Mouse (Mus musculus): ENCODE data around the gene Kiz. TPM values are rescaled to one million over a fixed set of nuclear protein-coding genes. Genes with fewer than 3 reads are reported as not detected.

The Kiz gene
- polyA plus RNA-seq, 1 experiment from 2014 or later, result 28.7 TPM

DNA sequence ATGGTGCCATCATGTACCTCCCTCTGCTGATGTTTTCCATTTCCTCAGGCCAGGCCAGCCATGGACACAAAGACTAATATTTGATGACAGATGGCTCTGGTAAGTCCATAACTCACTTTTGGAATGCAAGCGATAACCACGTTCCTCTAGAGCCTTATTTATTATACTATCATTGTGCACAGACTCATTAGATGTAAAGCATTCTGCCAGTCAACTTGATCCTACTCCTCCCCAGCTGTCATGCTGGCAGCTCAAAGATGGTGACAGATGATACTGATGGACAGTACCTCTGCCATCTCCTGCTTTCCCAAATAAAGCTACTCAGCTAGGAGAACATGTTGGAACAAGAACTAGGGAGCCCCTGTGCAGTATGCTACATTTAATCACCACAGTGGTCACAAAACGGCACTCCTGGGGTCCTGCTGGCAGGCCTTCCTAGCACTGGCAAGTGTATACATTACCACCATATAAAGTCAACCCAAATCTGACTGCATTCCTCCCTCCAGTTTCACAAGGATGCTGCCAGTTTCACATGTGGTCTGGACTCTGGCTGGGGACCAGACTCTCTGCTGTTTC is 119.9 kb downstream of the Kiz start:
- H3K27me3 ChIP-seq (replicated peaks; ENCODE audit: control insufficient read depth, insufficient read depth, low read length), result no peaks in the 10 kb centered on the region
- H3K4me2 ChIP-seq (ENCODE audit: low read length), result no peak overlapping the region
- no peak overlapping the region for H3K4me3 ChIP-seq (ENCODE audit: low read depth, low read length)
- H3K9me3 ChIP-seq (replicated peaks; ENCODE audit: control insufficient read depth, low read length), result no peaks in the 10 kb centered on the region
- ATAC-seq (no peak), DNase-seq (ENCODE audit: low spot score) (no peak)
- H3K27ac ChIP-seq (ENCODE audit: low read depth, low read length), result no peak overlapping the region
- WGBS, result 73% methylated on average over 3 of the region's 3 CpGs
- H3K4me1 ChIP-seq (ENCODE audit: control insufficient read depth, insufficient read depth, low read length), result no peaks in the 10 kb centered on the region
- no peaks in the 10 kb centered on the region for H3K36me3 ChIP-seq (ENCODE audit: control insufficient read depth, insufficient read depth, low read length)
- no peak overlapping the region for H3K9ac ChIP-seq (ENCODE audit: low read length)

DNA sequence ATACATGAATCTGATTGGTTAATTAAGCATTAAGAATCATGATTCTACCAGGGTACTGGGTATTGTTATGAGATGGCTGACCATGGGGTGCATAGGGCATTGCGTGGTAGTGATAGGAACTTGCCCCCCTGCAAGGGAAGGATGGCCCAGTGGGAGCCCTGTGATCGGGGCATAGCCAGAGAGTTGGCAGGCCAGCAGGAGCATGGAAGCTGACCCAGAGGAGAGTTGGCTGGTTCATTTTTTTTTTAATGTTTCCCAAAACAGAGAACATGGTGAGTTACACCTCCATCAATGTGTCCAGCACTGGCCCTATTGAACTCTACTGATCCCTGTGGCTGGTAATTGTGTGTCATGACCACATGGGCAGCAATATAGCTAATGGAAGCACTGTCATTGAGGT is 127.1 kb downstream of the Kiz start:
- no peak overlapping the region for H3K4me2 ChIP-seq (ENCODE audit: low read length)
- WGBS, result 93% methylated on average over 2 of the region's 2 CpGs
- H3K4me1 ChIP-seq (ENCODE audit: control insufficient read depth, insufficient read depth, low read length), result 0 out of 2 replicates have a peak, but pooled peaks cover 2% of the 10 kb centered on the region
- H3K27me3 ChIP-seq (replicated peaks; ENCODE audit: control insufficient read depth, insufficient read depth, low read length), result no peaks in the 10 kb centered on the region
- no peaks in the 10 kb centered on the region for H3K36me3 ChIP-seq (ENCODE audit: control insufficient read depth, insufficient read depth, low read length)
- H3K4me3 ChIP-seq (ENCODE audit: low read depth, low read length), result no peak overlapping the region
- no peak overlapping the region for H3K27ac ChIP-seq (ENCODE audit: low read depth, low read length)
- no peak for ATAC-seq
- no peaks in the 10 kb centered on the region for H3K9me3 ChIP-seq (replicated peaks; ENCODE audit: control insufficient read depth, low read length)
- no peak for DNase-seq (ENCODE audit: low spot score)
- no peak overlapping the region for H3K9ac ChIP-seq (ENCODE audit: low read length)

DNA sequence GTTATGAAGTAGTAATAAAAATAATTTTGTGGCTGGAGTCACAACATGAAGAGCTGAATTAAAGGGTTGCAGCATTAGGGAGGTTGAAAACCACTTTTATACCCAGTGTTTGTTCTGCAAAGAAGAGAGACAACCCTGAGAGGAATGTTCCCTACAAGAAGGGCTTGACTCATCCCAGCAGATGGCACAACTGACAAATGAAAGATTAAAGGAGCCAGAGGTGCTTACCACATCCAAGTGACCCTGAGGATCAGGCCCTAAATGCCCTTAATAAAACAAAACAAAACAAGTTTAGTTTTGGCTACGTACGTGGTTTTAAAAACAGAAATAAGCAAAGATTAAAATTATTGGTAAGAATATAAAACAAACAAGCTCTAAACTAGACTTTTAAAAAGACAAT is 129.2 kb downstream of the Kiz start:
- no peaks in the 10 kb centered on the region for H3K9me3 ChIP-seq (replicated peaks; ENCODE audit: control insufficient read depth, low read length)
- no peaks in the 10 kb centered on the region for H3K36me3 ChIP-seq (ENCODE audit: control insufficient read depth, insufficient read depth, low read length)
- H3K9ac ChIP-seq (ENCODE audit: low read length), result no peak overlapping the region
- ATAC-seq (no peak), DNase-seq (ENCODE audit: low spot score) (no peak)
- no peak overlapping the region for H3K27ac ChIP-seq (ENCODE audit: low read depth, low read length)
- no peak overlapping the region for H3K4me3 ChIP-seq (ENCODE audit: low read depth, low read length)
- H3K4me2 ChIP-seq (ENCODE audit: low read length), result no peak overlapping the region
- WGBS, result 97% methylated on average over 2 of the region's 2 CpGs
- H3K4me1 ChIP-seq (ENCODE audit: control insufficient read depth, insufficient read depth, low read length), result 0 out of 2 replicates have a peak, but pooled peaks cover 2% of the 10 kb centered on the region
- H3K27me3 ChIP-seq (replicated peaks; ENCODE audit: control insufficient read depth, insufficient read depth, low read length), result no peaks in the 10 kb centered on the region

DNA sequence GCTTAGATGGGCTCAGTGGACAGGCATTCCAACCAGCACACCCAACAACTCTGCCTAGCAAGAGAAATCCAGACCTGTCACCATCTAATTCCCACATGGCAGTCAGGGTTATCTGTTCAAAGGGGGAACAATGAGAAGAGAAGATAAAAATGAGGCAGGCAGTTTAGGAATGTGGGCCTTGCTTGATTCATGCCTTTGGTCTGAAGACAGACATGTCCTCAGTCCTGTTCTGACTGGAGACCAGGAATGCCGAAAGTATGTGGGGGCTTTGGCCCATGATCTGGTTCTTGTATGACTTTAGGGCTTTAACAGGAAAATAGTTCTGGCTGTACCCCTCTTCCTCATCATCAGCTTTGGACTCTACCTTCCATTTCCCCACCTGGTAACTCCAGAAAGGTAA is 130.1 kb downstream of the Kiz start:
- no peak for ATAC-seq
- Histone ChIP-seq H3K4me1 (ENCODE audit: control insufficient read depth, insufficient read depth, low read length) (0 out of 2 replicates have a peak, but pooled peaks cover 2% of the 10 kb centered on the region), H3K4me3 (ENCODE audit: low read depth, low read length) (no peak overlapping the region), H3K9me3 (replicated peaks; ENCODE audit: control insufficient read depth, low read length) (no peaks in the 10 kb centered on the region), H3K27me3 (replicated peaks; ENCODE audit: control insufficient read depth, insufficient read depth, low read length) (no peaks in the 10 kb centered on the region), H3K9ac (ENCODE audit: low read length) (no peak overlapping the region), H3K4me2 (ENCODE audit: low read length) (no peak overlapping the region), H3K36me3 (ENCODE audit: control insufficient read depth, insufficient read depth, low read length) (no peaks in the 10 kb centered on the region), H3K27ac (ENCODE audit: low read depth, low read length) (no peak overlapping the region)
- 96% methylated on average over 1 of the region's 1 CpGs for WGBS
- DNase-seq (ENCODE audit: low spot score), result no peak

DNA sequence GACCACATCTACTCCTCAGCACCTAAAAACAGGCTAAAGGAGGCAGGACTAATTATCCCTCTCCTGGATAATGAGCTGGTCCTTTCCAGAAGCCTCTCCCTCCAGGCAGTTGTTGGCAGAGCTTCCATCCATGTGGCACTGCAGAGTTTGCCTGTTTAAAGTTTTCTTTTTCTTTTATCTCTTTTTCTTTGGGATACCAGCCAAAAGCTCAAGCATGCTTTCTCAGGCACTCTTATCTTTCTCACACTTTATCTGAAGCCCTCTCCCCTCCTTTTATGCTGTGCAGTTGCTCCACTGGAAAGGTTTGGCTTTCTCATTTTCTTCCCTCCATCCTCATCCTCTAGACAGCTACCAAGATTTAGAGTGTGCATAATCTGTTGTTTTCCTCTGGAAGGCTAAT is 130.8 kb downstream of the Kiz start:
- Histone ChIP-seq H3K9me3 (replicated peaks; ENCODE audit: control insufficient read depth, low read length) (no peaks in the 10 kb centered on the region), H3K27ac (ENCODE audit: low read depth, low read length) (no peak overlapping the region), H3K4me3 (ENCODE audit: low read depth, low read length) (no peak overlapping the region), H3K27me3 (replicated peaks; ENCODE audit: control insufficient read depth, insufficient read depth, low read length) (no peaks in the 10 kb centered on the region), H3K4me2 (ENCODE audit: low read length) (no peak overlapping the region), H3K36me3 (ENCODE audit: control insufficient read depth, insufficient read depth, low read length) (no peaks in the 10 kb centered on the region), H3K9ac (ENCODE audit: low read length) (no peak overlapping the region), H3K4me1 (ENCODE audit: control insufficient read depth, insufficient read depth, low read length) (0 out of 2 replicates have a peak, but pooled peaks cover under 1% of the 10 kb centered on the region)
- DNase-seq (ENCODE audit: low spot score) (no peak), ATAC-seq (no peak)

DNA sequence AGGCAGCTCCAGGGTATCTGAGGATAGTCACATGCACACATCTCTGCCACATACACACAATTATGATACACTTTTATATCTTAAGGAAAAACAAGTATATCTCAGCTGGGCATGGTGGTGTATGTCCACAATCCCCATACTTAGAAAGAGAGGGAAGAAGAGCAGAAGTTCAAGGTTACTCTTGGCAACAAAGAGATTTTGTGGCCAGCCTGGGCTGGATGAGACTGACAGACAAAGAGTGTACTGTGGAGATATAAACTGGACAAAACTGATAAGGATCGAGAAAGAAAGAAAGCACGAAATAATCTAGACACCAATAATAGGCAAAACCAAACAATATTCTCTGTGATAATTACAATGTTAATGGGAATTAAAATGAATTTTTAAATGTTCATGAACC is 151.6 kb downstream of the Kiz start:
- Histone ChIP-seq H3K4me2 (ENCODE audit: low read length) (no peak overlapping the region), H3K27ac (ENCODE audit: low read depth, low read length) (no peak overlapping the region), H3K4me3 (ENCODE audit: low read depth, low read length) (no peak overlapping the region), H3K9me3 (replicated peaks; ENCODE audit: control insufficient read depth, low read length) (no peaks in the 10 kb centered on the region), H3K36me3 (ENCODE audit: control insufficient read depth, insufficient read depth, low read length) (no peaks in the 10 kb centered on the region), H3K27me3 (replicated peaks; ENCODE audit: control insufficient read depth, insufficient read depth, low read length) (no peaks in the 10 kb centered on the region), H3K4me1 (ENCODE audit: control insufficient read depth, insufficient read depth, low read length) (peaks cover 4% of the 10 kb centered on the region), H3K9ac (ENCODE audit: low read length) (no peak overlapping the region)
- ATAC-seq (no peak), DNase-seq (ENCODE audit: low spot score) (no peak)
- WGBS, result 92% methylated on average over 2 of the region's 2 CpGs

DNA sequence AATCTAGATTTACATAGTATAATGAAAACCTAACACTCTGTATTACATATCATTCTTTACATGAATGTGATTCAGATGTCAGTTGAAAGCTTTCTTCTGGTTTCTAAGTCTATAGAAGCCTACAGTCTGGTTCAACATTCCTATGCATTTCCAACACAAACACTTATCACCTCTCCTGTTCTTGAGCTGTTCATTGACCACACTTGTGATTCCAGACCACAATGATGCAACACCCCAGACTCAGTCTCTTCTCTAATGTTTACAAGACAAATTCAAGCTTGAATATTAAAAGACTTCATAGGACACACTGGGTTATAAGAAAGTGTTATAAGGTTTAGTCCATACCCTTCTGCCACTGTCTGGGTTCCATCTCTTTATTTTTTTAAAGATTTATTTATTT is 153.4 kb downstream of the Kiz start:
- Histone ChIP-seq H3K9me3 (replicated peaks; ENCODE audit: control insufficient read depth, low read length) (no peaks in the 10 kb centered on the region), H3K4me1 (ENCODE audit: control insufficient read depth, insufficient read depth, low read length) (peaks cover 7% of the 10 kb centered on the region), H3K27me3 (replicated peaks; ENCODE audit: control insufficient read depth, insufficient read depth, low read length) (no peaks in the 10 kb centered on the region), H3K36me3 (ENCODE audit: control insufficient read depth, insufficient read depth, low read length) (no peaks in the 10 kb centered on the region), H3K4me3 (ENCODE audit: low read depth, low read length) (no peak overlapping the region), H3K4me2 (ENCODE audit: low read length) (no peak overlapping the region), H3K9ac (ENCODE audit: low read length) (no peak overlapping the region), H3K27ac (ENCODE audit: low read depth, low read length) (no peak overlapping the region)
- ATAC-seq (no peak), DNase-seq (ENCODE audit: low spot score) (no peak)

DNA sequence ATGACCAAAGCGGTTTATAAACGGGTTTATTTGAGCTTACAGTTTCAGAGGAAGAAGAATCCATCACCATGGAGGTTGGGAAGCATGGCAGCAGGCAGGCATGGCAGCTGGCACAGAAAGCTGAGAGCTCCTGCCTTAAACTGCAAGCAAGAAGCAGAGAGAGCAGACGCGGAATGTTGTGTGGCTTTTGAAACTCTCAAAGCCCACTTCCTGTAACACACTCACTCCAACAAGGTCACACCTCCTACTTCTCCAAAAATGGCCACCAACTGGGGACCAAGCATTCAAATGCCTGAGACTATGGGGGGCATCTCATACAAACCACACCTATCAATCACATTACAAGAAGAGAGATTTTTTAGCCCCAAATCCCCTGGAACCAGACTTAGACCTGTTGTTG is 154.5 kb downstream of the Kiz start:
- peaks cover 14% of the 10 kb centered on the region for H3K4me1 ChIP-seq (ENCODE audit: control insufficient read depth, insufficient read depth, low read length)
- no peak overlapping the region for H3K4me3 ChIP-seq (ENCODE audit: low read depth, low read length)
- no peak for ATAC-seq
- H3K27me3 ChIP-seq (replicated peaks; ENCODE audit: control insufficient read depth, insufficient read depth, low read length), result no peaks in the 10 kb centered on the region
- WGBS, result 96% methylated on average over 4 of the region's 4 CpGs
- no peak overlapping the region for H3K9ac ChIP-seq (ENCODE audit: low read length)
- H3K4me2 ChIP-seq (ENCODE audit: low read length), result no peak overlapping the region
- H3K27ac ChIP-seq (ENCODE audit: low read depth, low read length), result no peak overlapping the region
- H3K36me3 ChIP-seq (ENCODE audit: control insufficient read depth, insufficient read depth, low read length), result no peaks in the 10 kb centered on the region
- DNase-seq (ENCODE audit: low spot score), result no peak
- H3K9me3 ChIP-seq (replicated peaks; ENCODE audit: control insufficient read depth, low read length), result no peaks in the 10 kb centered on the region

DNA sequence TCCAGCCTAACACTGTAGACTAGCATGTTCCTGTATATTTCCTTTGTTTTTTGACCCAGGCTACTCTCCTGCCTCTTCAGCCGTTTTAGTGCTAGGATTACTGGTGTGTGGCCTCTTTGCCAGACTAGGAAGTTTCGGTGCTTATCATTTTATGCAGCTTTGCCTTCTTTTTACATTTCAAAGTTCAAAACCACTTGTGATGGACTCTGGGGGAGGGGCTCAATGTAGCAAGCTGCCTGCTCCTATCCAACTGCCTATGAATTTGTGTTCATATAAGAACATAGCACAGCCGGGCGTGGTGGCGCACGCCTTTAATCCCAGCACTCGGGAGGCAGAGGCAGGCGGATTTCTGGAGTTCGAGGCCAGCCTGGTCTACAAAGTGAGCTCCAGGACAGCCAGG is 155.3 kb downstream of the Kiz start:
- no peak overlapping the region for H3K27ac ChIP-seq (ENCODE audit: low read depth, low read length)
- H3K9ac ChIP-seq (ENCODE audit: low read length), result no peak overlapping the region
- H3K9me3 ChIP-seq (replicated peaks; ENCODE audit: control insufficient read depth, low read length), result no peaks in the 10 kb centered on the region
- H3K4me1 ChIP-seq (ENCODE audit: control insufficient read depth, insufficient read depth, low read length), result peaks cover 14% of the 10 kb centered on the region
- no peak overlapping the region for H3K4me2 ChIP-seq (ENCODE audit: low read length)
- no peak for ATAC-seq
- no peaks in the 10 kb centered on the region for H3K27me3 ChIP-seq (replicated peaks; ENCODE audit: control insufficient read depth, insufficient read depth, low read length)
- 94% methylated on average over 9 of the region's 9 CpGs for WGBS
- DNase-seq (ENCODE audit: low spot score), result no peak
- no peak overlapping the region for H3K4me3 ChIP-seq (ENCODE audit: low read depth, low read length)
- H3K36me3 ChIP-seq (ENCODE audit: control insufficient read depth, insufficient read depth, low read length), result no peaks in the 10 kb centered on the region

All from forebrain, embryonic 14.5 days (tissue).